Mouse (Mus musculus): ENCODE data around the gene Pof1b. TPM values are rescaled to one million over a fixed set of nuclear protein-coding genes. Genes with fewer than 3 reads are reported as not detected.

The Pof1b gene
- not detected for polyA plus RNA-seq (2017; shearing (Covaris generic))

GRCm38 (mm10) chrX:112698508-112698907 is at the start of gene Pof1b:
Gene Pof1b (minus strand): TSS chrX:112698651.

GRCm38 (mm10) chrX:112600511-112601305 is 97.7 kb downstream of the Pof1b start, which contains the start of gene Zfp711:
Gene Zfp711 (plus strand): TSS chrX:112600526.

Other genes starting within 250 kb of the Pof1b start
- gene 2010106E10Rik, start 203.4 kb downstream of the Pof1b start, polyA plus RNA-seq (2017; shearing (Covaris generic)), result not detected
- gene Zfp711, start 98.1 kb downstream of the Pof1b start, polyA plus RNA-seq (2017; shearing (Covaris generic)), result not detected

All from inflammation-experienced regulatory T-cells, adult 16 weeks (primary cell).